Mouse (Mus musculus) retina, postnatal 7 days (tissue): Measurements from ENCODE around the gene Cpd.
A peak's percentile ranks its signal among the peaks of the same experiment; 100 is the strongest.

Source experiments
- DNase-seq: peaks from one replicate; pipeline ENCODE4 v3.0.0-alpha.2; 2012; ENCODE audit warnings: low read depth, low spot score

Cpd gene

GRCm38 (mm10) chr11:76791331-76791730 lies 55.5 kb downstream of the Cpd start:
- no peak for DNase-seq

- DNase-seq = peak; percentile 46
These were observed 57.6 kb downstream of the Cpd start for GRCm38 (mm10) chr11:76789252-76789651.

- no peak for DNase-seq
These were observed 71.3 kb downstream of the Cpd start for GRCm38 (mm10) chr11:76775533-76775932.

- DNase-seq = no peak
These were observed 73.0 kb downstream of the Cpd start for GRCm38 (mm10) chr11:76773811-76774210.

- no peak for DNase-seq
These were observed 76.3 kb downstream of the Cpd start for GRCm38 (mm10) chr11:76770566-76770965.

GRCm38 (mm10) chr11:76763741-76764122 lies 83.1 kb downstream of the Cpd start:
- no peak for DNase-seq

GRCm38 (mm10) chr11:76763053-76763740 lies 83.6 kb downstream of the Cpd start, which contains the start of gene Gosr1:
TSS of gene Gosr1 (minus strand) at chr11:76763579.
- DNase-seq = peak; percentile 96

GRCm38 (mm10) chr11:76752276-76752675 lies 94.5 kb downstream of the Cpd start:
- no peak for DNase-seq

- no peak for DNase-seq
These were observed 98.0 kb downstream of the Cpd start for GRCm38 (mm10) chr11:76748819-76749218.

- no peak for DNase-seq
These were observed 100.9 kb downstream of the Cpd start for GRCm38 (mm10) chr11:76745921-76746320.

- DNase-seq = no peak
These were observed 102.3 kb downstream of the Cpd start for GRCm38 (mm10) chr11:76744550-76744949.

GRCm38 (mm10) chr11:76742511-76742910 lies 104.3 kb downstream of the Cpd start:
- no peak for DNase-seq

- DNase-seq = no peak
These were observed 107.7 kb downstream of the Cpd start for GRCm38 (mm10) chr11:76739125-76739524.

- DNase-seq = no peak
These were observed 111.0 kb downstream of the Cpd start for GRCm38 (mm10) chr11:76735753-76736324.

GRCm38 (mm10) chr11:76734560-76734959 lies 112.3 kb downstream of the Cpd start:
- no peak for DNase-seq

GRCm38 (mm10) chr11:76730650-76731049 lies 116.2 kb downstream of the Cpd start:
- no peak for DNase-seq
